Mouse (Mus musculus): ENCODE measurements around the gene Rps27l.

Gene Rps27l

GRCm38 (mm10) chr9:66985377-66985776 lies 39.5 kb downstream of the Rps27l start:
- DNase-seq = no peak

- DNase-seq = no peak
Measured at GRCm38 (mm10) chr9:66988198-66988887, 42.5 kb downstream of the Rps27l start.

GRCm38 (mm10) chr9:66988888-66989414 lies 43.1 kb downstream of the Rps27l start:
- peak; percentile 60 for DNase-seq

GRCm38 (mm10) chr9:66989581-66989980 lies 43.7 kb downstream of the Rps27l start:
- no peak for DNase-seq

- no peak for DNase-seq
Measured at GRCm38 (mm10) chr9:66990046-66990445, 44.2 kb downstream of the Rps27l start.

GRCm38 (mm10) chr9:66991021-66991749 lies 45.3 kb downstream of the Rps27l start:
- DNase-seq = no peak

- no peak for DNase-seq
Measured at GRCm38 (mm10) chr9:66991750-66992410, 46.0 kb downstream of the Rps27l start.

Data from kidney, adult 9 months (tissue).